Mouse (Mus musculus): Measurements from ENCODE around the gene Krtap15.

- no peak for TF ChIP-seq POLR2A (IDR thresholded peaks at IDR 0.05; ENCODE audit: control insufficient read depth, extremely low read depth, insufficient read depth, low read length, poor library complexity)
- no peak for TF ChIP-seq CTCF (IDR thresholded peaks at IDR 0.05; ENCODE audit: borderline replicate concordance, control insufficient read depth, extremely low read depth, insufficient read depth, low read length, poor library complexity)
Measured at GRCm38 (mm10) chr16:88823736-88824135, 3.7 kb downstream of the Krtap15 start.
